Mouse (Mus musculus): ENCODE data around the gene Sqor.

The Sqor gene

GRCm38 (mm10) chr2:122786167-122786566, 21.1 kb downstream of the Sqor start:
- DNase-seq, result no peak

GRCm38 (mm10) chr2:122789311-122789710, 24.3 kb downstream of the Sqor start:
- no peak for DNase-seq

GRCm38 (mm10) chr2:122789730-122790129, 24.7 kb downstream of the Sqor start:
- DNase-seq, result no peak

- DNase-seq, result no peak
Measured at GRCm38 (mm10) chr2:122804392-122804791, 39.4 kb downstream of the Sqor start.

GRCm38 (mm10) chr2:122806040-122806439, 41.0 kb downstream of the Sqor start:
- no peak for DNase-seq

- no peak for DNase-seq
Measured at GRCm38 (mm10) chr2:122809027-122809426, 44.0 kb downstream of the Sqor start.

GRCm38 (mm10) chr2:122816986-122817385, 51.9 kb downstream of the Sqor start:
- no peak for DNase-seq

- no peak for DNase-seq
Measured at GRCm38 (mm10) chr2:122821246-122821645, 56.2 kb downstream of the Sqor start.

GRCm38 (mm10) chr2:122825406-122826236, 60.6 kb downstream of the Sqor start:
- DNase-seq, result peak; percentile 68 to 70

- DNase-seq, result no peak
Measured at GRCm38 (mm10) chr2:122826302-122826701, 61.3 kb downstream of the Sqor start.

GRCm38 (mm10) chr2:122854636-122855035, 89.6 kb downstream of the Sqor start:
- no peak for DNase-seq

GRCm38 (mm10) chr2:122855354-122855753, 90.3 kb downstream of the Sqor start:
- DNase-seq, result no peak

Data from cerebellum, postnatal 14 days (tissue).